Mouse (Mus musculus) liver, embryonic 16.5 days (tissue): ENCODE data around the gene Polr2j. TPM values are rescaled to one million over a fixed set of nuclear protein-coding genes. Genes with fewer than 3 reads are reported as not detected.

Experiments used
- ATAC-seq: fragments of 200-750 bp; cut with Nextera tagmentation; 2 replicates; pipeline ENCODE4 v1.8.0; 2017; ENCODE audit warnings: low read depth, mild to moderate bottlenecking, moderate number of reproducible peaks, moderate library complexity
- H3K27ac ChIP-seq: fragments of 300-500 bp; sonication (generic); 2 replicates; pipeline ENCODE4 v1.5.1; 2014; ENCODE audit warnings: mild to moderate bottlenecking, low read length
- H3K27me3 ChIP-seq: fragments of 300-500 bp; sonication (generic); 2 replicates; pipeline ENCODE4 v1.6.1; 2014; ENCODE audit warnings: low read depth, low read length, mixed read lengths; ENCODE audit not compliant: control insufficient read depth, insufficient read depth
- H3K36me3 ChIP-seq: fragments of 300-500 bp; sonication (generic); 2 replicates; pipeline ENCODE4 v1.6.1; 2014; ENCODE audit warnings: mild to moderate bottlenecking; ENCODE audit not compliant: control insufficient read depth, insufficient read depth
- H3K4me1 ChIP-seq: fragments of 300-500 bp; sonication (generic); 2 replicates; pipeline ENCODE4 v1.6.1; 2014; ENCODE audit warnings: low read depth, low read length, mixed read lengths; ENCODE audit not compliant: control insufficient read depth
- H3K4me2 ChIP-seq: fragments of 300-500 bp; sonication (generic); 2 replicates; pipeline ENCODE4 v1.6.1; 2014; ENCODE audit warnings: low read depth, low read length, mixed read lengths
- H3K4me3 ChIP-seq: fragments of 300-500 bp; sonication (generic); 2 replicates; pipeline ENCODE4 v1.5.1; 2014; ENCODE audit warnings: low read depth, mild to moderate bottlenecking, low read length
- H3K9ac ChIP-seq: fragments of 300-500 bp; sonication (generic); 2 replicates; pipeline ENCODE4 v1.6.1; 2014; ENCODE audit warnings: low read depth, low read length
- H3K9me3 ChIP-seq: fragments of 300-500 bp; sonication (generic); replicated peaks from 2 replicates; pipeline ENCODE4 v1.6.1; 2016; ENCODE audit warnings: low read length; ENCODE audit not compliant: control insufficient read depth
- WGBS: fragments of 180-500 bp; shearing (Covaris S2); extraction: QIAGEN DNeasy Blood & Tissue Kit; methylation state at CpG from one replicate; pipeline ENCODE4 v1.1.7; 2014; ENCODE audit not compliant: insufficient replicate concordance; 5-methylcytosine and 5-hydroxymethylcytosine counted together
- polyA plus RNA-seq: library from polyadenylated mRNA; unstranded; fragments of >200 nt; fragmentation: Nextera tagmentation; extraction: Ambion mirVana; gene quantifications from 2 replicates; pipeline ENCODE4 v1.2.1, GENCODE M21; 2015

The Polr2j gene
- polyA plus RNA-seq, 1 experiment from 2014 or later, result 104 TPM

- peak within 1 kb of the TSS; percentile 90 for H3K4me2 ChIP-seq
- peak; percentile 99 for ATAC-seq
- no peak within 1 kb of the TSS for H3K27ac ChIP-seq
- H3K9ac ChIP-seq, result peak within 1 kb of the TSS; percentile 55
- no peaks in the 10 kb centered on the region for H3K36me3 ChIP-seq
- peak within 1 kb of the TSS; percentile 62 for H3K4me3 ChIP-seq
- WGBS, result under 1% methylated on average over 28 of the region's 28 CpGs
- no peaks in the 10 kb centered on the region for H3K9me3 ChIP-seq
- H3K27me3 ChIP-seq, result peaks cover 21% of the 10 kb centered on the region
- H3K4me1 ChIP-seq, result peaks cover 13% of the 10 kb centered on the region
Observed at GRCm38 (mm10) chr5:136083669-136084107, 32.7 kb upstream of the Polr2j start, which contains the start of gene Rasa4. Rasa4 (plus strand) TSS chr5:136083916.

GRCm38 (mm10) chr5:136084144-136084881 lies 32.1 kb upstream of the Polr2j start:
- H3K27me3 ChIP-seq, result peaks cover 21% of the 10 kb centered on the region
- ATAC-seq, result no peak
- peak overlapping the region; percentile 90 for H3K4me2 ChIP-seq
- H3K9me3 ChIP-seq, result no peaks in the 10 kb centered on the region
- H3K4me3 ChIP-seq, result peak overlapping the region; percentile 62
- WGBS, result 4% methylated on average over 23 of the region's 23 CpGs
- peaks cover 16% of the 10 kb centered on the region for H3K4me1 ChIP-seq
- peak overlapping the region; percentile 55 for H3K9ac ChIP-seq
- H3K36me3 ChIP-seq, result no peaks in the 10 kb centered on the region
- no peak overlapping the region for H3K27ac ChIP-seq

GRCm38 (mm10) chr5:136084891-136085651 lies 31.4 kb upstream of the Polr2j start:
- Histone ChIP-seq H3K9ac (no peak overlapping the region), H3K4me2 (peak overlapping the region; percentile 90; the same call in 1 of the 2 replicates), H3K27me3 (peaks cover 21% of the 10 kb centered on the region), H3K4me1 (peaks cover 16% of the 10 kb centered on the region), H3K9me3 (no peaks in the 10 kb centered on the region), H3K36me3 (no peaks in the 10 kb centered on the region), H3K27ac (no peak overlapping the region), H3K4me3 (peak overlapping the region; percentile 62; the same call in 1 of the 2 replicates)
- no peak for ATAC-seq
- 26% methylated on average over 21 of the region's 21 CpGs for WGBS

- Histone ChIP-seq H3K4me3 (no peak overlapping the region), H3K9ac (no peak overlapping the region), H3K4me1 (peaks cover 16% of the 10 kb centered on the region), H3K27me3 (peaks cover 21% of the 10 kb centered on the region), H3K9me3 (no peaks in the 10 kb centered on the region), H3K4me2 (no peak overlapping the region), H3K27ac (no peak overlapping the region), H3K36me3 (no peaks in the 10 kb centered on the region)
- 72% methylated on average over 8 of the region's 8 CpGs for WGBS
- ATAC-seq, result no peak
Observed at GRCm38 (mm10) chr5:136086290-136086689, 30.1 kb upstream of the Polr2j start.

GRCm38 (mm10) chr5:136088821-136089575 lies 27.4 kb upstream of the Polr2j start:
- Histone ChIP-seq H3K9ac (no peak overlapping the region), H3K9me3 (no peaks in the 10 kb centered on the region), H3K4me2 (no peak overlapping the region), H3K4me1 (peaks cover 11% of the 10 kb centered on the region), H3K36me3 (no peaks in the 10 kb centered on the region), H3K27me3 (peaks cover 19% of the 10 kb centered on the region), H3K27ac (no peak overlapping the region), H3K4me3 (no peak overlapping the region)
- no peak for ATAC-seq
- WGBS, result 20% methylated on average over 14 of the region's 14 CpGs

GRCm38 (mm10) chr5:136091927-136092326 lies 24.5 kb upstream of the Polr2j start:
- no peak overlapping the region for H3K4me3 ChIP-seq
- no peak for ATAC-seq
- WGBS, result 47% methylated on average over 5 of the region's 5 CpGs
- H3K27ac ChIP-seq, result no peak overlapping the region
- H3K4me1 ChIP-seq, result peaks cover 3% of the 10 kb centered on the region; the same call in 1 of the 2 replicates
- H3K9me3 ChIP-seq, result no peaks in the 10 kb centered on the region
- no peaks in the 10 kb centered on the region for H3K36me3 ChIP-seq
- no peaks in the 10 kb centered on the region for H3K27me3 ChIP-seq
- H3K9ac ChIP-seq, result no peak overlapping the region
- no peak overlapping the region for H3K4me2 ChIP-seq

GRCm38 (mm10) chr5:136094249-136095010 lies 22.0 kb upstream of the Polr2j start:
- H3K27ac ChIP-seq, result no peak overlapping the region
- 24% methylated on average over 8 of the region's 8 CpGs for WGBS

GRCm38 (mm10) chr5:136095089-136095488 lies 21.3 kb upstream of the Polr2j start:
- WGBS, result 51% methylated on average over 7 of the region's 7 CpGs
- no peak overlapping the region for H3K4me3 ChIP-seq

More at GRCm38 (mm10) chr5:136094249-136095010, 22.0 kb upstream of the Polr2j start:
- no peak overlapping the region for H3K9ac ChIP-seq
- H3K9me3 ChIP-seq, result no peaks in the 10 kb centered on the region
- no peaks in the 10 kb centered on the region for H3K27me3 ChIP-seq
- H3K4me2 ChIP-seq, result no peak overlapping the region
- no peaks in the 10 kb centered on the region for H3K4me1 ChIP-seq
- no peaks in the 10 kb centered on the region for H3K36me3 ChIP-seq
- no peak overlapping the region for H3K4me3 ChIP-seq
- ATAC-seq, result no peak

More at GRCm38 (mm10) chr5:136095089-136095488, 21.3 kb upstream of the Polr2j start:
- Histone ChIP-seq H3K36me3 (no peaks in the 10 kb centered on the region), H3K9me3 (no peaks in the 10 kb centered on the region), H3K9ac (no peak overlapping the region), H3K4me2 (no peak overlapping the region), H3K27me3 (no peaks in the 10 kb centered on the region), H3K27ac (no peak overlapping the region), H3K4me1 (no peaks in the 10 kb centered on the region)
- ATAC-seq, result no peak
